Mouse (Mus musculus) stomach, postnatal 0 days (tissue): ENCODE data around the gene Syk. TPM values are rescaled to one million over a fixed set of nuclear protein-coding genes. Genes with fewer than 3 reads are reported as not detected.

Source experiments
- ATAC-seq: fragments of 200-750 bp; cut with Nextera tagmentation; 2 replicates; pipeline ENCODE4 v1.8.0; 2017; ENCODE audit not compliant: low FRiP score, low TSS enrichment
- DNase-seq: peaks from one replicate; pipeline ENCODE4 v3.0.0-alpha.2; 2016; ENCODE audit warnings: low spot score
- H3K27ac ChIP-seq: fragments of 300-500 bp; sonication (generic); replicated peaks from 2 replicates; pipeline ENCODE4 v1.5.1; 2014; ENCODE audit warnings: mild to moderate bottlenecking, control low read depth
- H3K27me3 ChIP-seq: fragments of 300-500 bp; sonication (generic); 2 replicates; pipeline ENCODE4 v1.6.1; 2014; ENCODE audit warnings: low read length; ENCODE audit not compliant: control insufficient read depth, insufficient read depth
- H3K36me3 ChIP-seq: fragments of 300-500 bp; sonication (generic); 2 replicates; pipeline ENCODE4 v1.6.1; 2014; ENCODE audit warnings: low read length, mixed read lengths; ENCODE audit not compliant: control insufficient read depth, insufficient read depth
- H3K4me1 ChIP-seq: fragments of 300-500 bp; sonication (generic); replicated peaks from 2 replicates; pipeline ENCODE4 v1.6.1; 2014; ENCODE audit warnings: antibody characterized with exemption; ENCODE audit not compliant: control insufficient read depth, insufficient read depth
- H3K4me2 ChIP-seq: fragments of 300-500 bp; sonication (generic); replicated peaks from 2 replicates; pipeline ENCODE4 v1.6.1; 2014; ENCODE audit warnings: low read depth, mild to moderate bottlenecking, control low read depth, moderate library complexity
- H3K4me3 ChIP-seq: fragments of 300-500 bp; sonication (generic); 2 replicates; pipeline ENCODE4 v1.5.1; 2014; ENCODE audit warnings: low read depth, low read length, control low read depth
- H3K9ac ChIP-seq: fragments of 300-500 bp; sonication (generic); 2 replicates; pipeline ENCODE4 v1.6.1; 2014; ENCODE audit warnings: mild to moderate bottlenecking, low read length, control low read depth, mixed read lengths
- H3K9me3 ChIP-seq: fragments of 300-500 bp; sonication (generic); 2 replicates; pipeline ENCODE4 v1.6.1; 2016; ENCODE audit warnings: low read length; ENCODE audit not compliant: control insufficient read depth
- CTCF ChIP-seq: IDR thresholded peaks from 2 replicates; pipeline ENCODE4 v1.5.1; 2016; ENCODE audit warnings: antibody characterized with exemption, low read depth, mild to moderate bottlenecking, moderate library complexity
- EP300 ChIP-seq: optimal IDR thresholded peaks from 2 replicates; pipeline ENCODE3; 2016; ENCODE audit warnings: antibody characterized with exemption
- WGBS: fragments of 180-500 bp; shearing (Covaris S2); extraction: QIAGEN DNeasy Blood & Tissue Kit; methylation state at CpG from one replicate; pipeline ENCODE4 v1.1.7; 2014; 5-methylcytosine and 5-hydroxymethylcytosine counted together
- polyA plus RNA-seq: library from polyadenylated mRNA; unstranded; fragments of >200 nt; fragmentation: Nextera tagmentation; extraction: Ambion mirVana; gene quantifications from 2 replicates; pipeline ENCODE4 v1.2.1, GENCODE M21; 2015

Gene Syk
- polyA plus RNA-seq, 1 experiment from 2014 or later: 1.7 TPM

GRCm38 (mm10) chr13:52572451-52573446, 10.2 kb upstream of the Syk start:
- H3K4me3 ChIP-seq: no peak overlapping the region
- H3K27me3 ChIP-seq: no peaks in the 10 kb centered on the region
- no peak overlapping the region for H3K27ac ChIP-seq
- 66% methylated on average over 9 of the region's 9 CpGs for WGBS
- no peaks in the 10 kb centered on the region for H3K9me3 ChIP-seq
- H3K36me3 ChIP-seq: no peaks in the 10 kb centered on the region
- TF ChIP-seq EP300 (no peak), CTCF (no peak)
- no peak overlapping the region for H3K9ac ChIP-seq
- no peaks in the 10 kb centered on the region for H3K4me1 ChIP-seq
- ATAC-seq: no peak
- DNase-seq: no peak
- H3K4me2 ChIP-seq: no peak overlapping the region

- TF ChIP-seq EP300 (no peak), CTCF (no peak)
- H3K9ac ChIP-seq: no peak overlapping the region
- H3K27me3 ChIP-seq: no peaks in the 10 kb centered on the region
- DNase-seq: no peak
- WGBS: 91% methylated on average over 2 of the region's 2 CpGs
- H3K4me1 ChIP-seq: no peaks in the 10 kb centered on the region
- no peaks in the 10 kb centered on the region for H3K9me3 ChIP-seq
- no peak overlapping the region for H3K4me2 ChIP-seq
- ATAC-seq: no peak
- no peak overlapping the region for H3K27ac ChIP-seq
- H3K36me3 ChIP-seq: no peaks in the 10 kb centered on the region
- no peak overlapping the region for H3K4me3 ChIP-seq
These were observed 8.7 kb upstream of the Syk start for GRCm38 (mm10) chr13:52574311-52574710.

- Histone ChIP-seq H3K4me2 (no peak overlapping the region), H3K4me1 (no peaks in the 10 kb centered on the region), H3K9ac (no peak overlapping the region), H3K9me3 (no peaks in the 10 kb centered on the region), H3K27me3 (no peaks in the 10 kb centered on the region), H3K4me3 (no peak overlapping the region), H3K27ac (no peak overlapping the region), H3K36me3 (no peaks in the 10 kb centered on the region)
- TF ChIP-seq CTCF (no peak), EP300 (no peak)
- DNase-seq (no peak), ATAC-seq (no peak)
- WGBS: 78% methylated on average over 6 of the region's 6 CpGs
These were observed 7.5 kb upstream of the Syk start for GRCm38 (mm10) chr13:52575483-52575882.

- no peaks in the 10 kb centered on the region for H3K9me3 ChIP-seq
- 65% methylated on average over 7 of the region's 7 CpGs for WGBS
- no peaks in the 10 kb centered on the region for H3K27me3 ChIP-seq
- no peak overlapping the region for H3K27ac ChIP-seq
- ATAC-seq (no peak), DNase-seq (no peak)
- TF ChIP-seq EP300 (no peak), CTCF (no peak)
- H3K36me3 ChIP-seq: no peaks in the 10 kb centered on the region
- no peak overlapping the region for H3K9ac ChIP-seq
- H3K4me3 ChIP-seq: no peak overlapping the region
- H3K4me1 ChIP-seq: no peaks in the 10 kb centered on the region
- no peak overlapping the region for H3K4me2 ChIP-seq
These were observed 6.9 kb upstream of the Syk start for GRCm38 (mm10) chr13:52576021-52576614.

GRCm38 (mm10) chr13:52576841-52577240, 6.1 kb upstream of the Syk start:
- H3K9ac ChIP-seq: no peak overlapping the region
- no peak for TF ChIP-seq CTCF
- TF ChIP-seq EP300: no peak
- ATAC-seq: no peak
- 38% methylated on average over 10 of the region's 10 CpGs for WGBS
- no peak overlapping the region for H3K4me3 ChIP-seq
- no peaks in the 10 kb centered on the region for H3K4me1 ChIP-seq
- H3K9me3 ChIP-seq: no peaks in the 10 kb centered on the region
- H3K36me3 ChIP-seq: no peaks in the 10 kb centered on the region
- no peak overlapping the region for H3K27ac ChIP-seq
- no peak overlapping the region for H3K4me2 ChIP-seq
- no peak for DNase-seq
- H3K27me3 ChIP-seq: no peaks in the 10 kb centered on the region
